Mouse (Mus musculus): ENCODE results near the gene Fam173b. TPM values are rescaled to one million over a fixed set of nuclear protein-coding genes. Genes with fewer than 3 reads are reported as not detected.

Fam173b gene
- polyA plus RNA-seq, 1 experiment: 37.8 TPM

DNA sequence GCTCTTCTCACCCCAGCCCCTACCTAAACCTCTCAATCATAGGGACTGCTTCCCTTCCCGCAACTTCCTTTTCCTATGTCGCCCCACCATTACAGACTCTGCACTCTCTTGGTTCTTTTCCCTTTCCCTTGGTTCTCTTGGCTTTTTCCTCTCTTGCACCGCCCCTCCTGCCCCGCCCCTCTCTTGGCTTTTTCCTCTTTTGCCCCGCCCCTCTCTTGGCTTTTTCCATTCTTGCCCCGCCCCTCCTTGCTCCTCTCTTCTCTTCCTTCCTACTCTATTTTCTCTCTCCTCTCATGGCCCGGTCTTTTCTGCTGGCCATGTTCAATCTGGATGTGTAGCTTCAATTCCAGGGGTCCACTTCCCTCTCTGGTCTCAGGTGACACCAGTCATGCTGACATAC is 34.2 kb upstream of the Fam173b start:
- no peak overlapping the region for H3K4me3 ChIP-seq
- TF ChIP-seq TCF3 (IDR thresholded peaks at IDR 0.05; ENCODE audit: insufficient read length, low read depth): no peak
- no peak for TF ChIP-seq MAX (IDR thresholded peaks at IDR 0.05; ENCODE audit: low read depth)
- TF ChIP-seq POLR2AphosphoS2 (IDR thresholded peaks at IDR 0.05; ENCODE audit: insufficient read length, low read depth): no peak
- TF ChIP-seq TCF12 (IDR thresholded peaks at IDR 0.05; ENCODE audit: insufficient read depth, poor library complexity, severe bottlenecking): no peak
- TF ChIP-seq REST (IDR thresholded peaks at IDR 0.05; ENCODE audit: insufficient read depth, insufficient read length): no peak
- TF ChIP-seq USF1 (IDR thresholded peaks at IDR 0.05; ENCODE audit: low read depth): no peak
- no peak for TF ChIP-seq POLR2A (IDR thresholded peaks at IDR 0.05; ENCODE audit: insufficient read length, low read depth)
- no peak for TF ChIP-seq CEBPB (IDR thresholded peaks at IDR 0.05; ENCODE audit: insufficient read depth, poor library complexity, severe bottlenecking)
- no peak for TF ChIP-seq MYOD1 (IDR thresholded peaks at IDR 0.05; ENCODE audit: control insufficient read depth in 1 of 3, insufficient read length in 2 of 3, low read depth in 2 of 3)
- TF ChIP-seq E2F4 (IDR thresholded peaks at IDR 0.05; ENCODE audit: insufficient read depth): no peak
- TF ChIP-seq MYOG (IDR thresholded peaks at IDR 0.05; ENCODE audit: control insufficient read depth in 1 of 3, insufficient read depth in 1 of 3, insufficient read length in 2 of 3, low read depth in 2 of 3): no peak
- no peak for TF ChIP-seq SRF (IDR thresholded peaks at IDR 0.05; ENCODE audit: control insufficient read depth, insufficient read length, low read depth)
- peak overlapping the region; percentile 91 for H3K4me2 ChIP-seq (ENCODE audit: low read depth)
- H3K27me3 ChIP-seq (ENCODE audit: control insufficient read depth, insufficient read depth, insufficient read length): no peaks in the 10 kb centered on the region
- H3ac ChIP-seq (ENCODE audit: control insufficient read depth, insufficient read length): no peak overlapping the region
- H3K79me2 ChIP-seq (ENCODE audit: control insufficient read depth, insufficient read depth): no peaks in the 10 kb centered on the region
- no peaks in the 10 kb centered on the region for H3K36me3 ChIP-seq (ENCODE audit: control insufficient read depth, insufficient read depth)

DNA sequence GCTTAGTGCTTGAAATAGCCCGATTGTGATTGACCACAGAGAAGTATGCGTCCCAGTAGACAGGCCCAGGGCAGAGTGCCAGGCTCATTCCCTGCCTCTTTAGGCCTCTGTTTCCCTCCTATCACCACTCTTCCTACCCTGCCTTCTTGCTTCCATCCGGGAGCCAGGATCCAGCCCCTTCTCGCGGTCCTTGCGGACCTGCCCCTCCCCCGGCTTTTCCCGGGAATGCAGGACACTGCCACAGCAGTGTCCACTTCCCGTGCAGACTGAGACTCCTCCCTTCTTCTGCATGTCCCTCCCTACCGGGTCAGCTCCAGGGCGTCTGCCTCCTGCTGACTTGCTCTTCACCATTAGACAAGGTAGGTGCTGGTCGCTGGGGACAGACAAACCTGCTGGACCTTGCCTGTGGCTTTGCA is 33.1 kb upstream of the Fam173b start:
- H3K4me3 ChIP-seq: peak overlapping the region; percentile 16
- H3K79me2 ChIP-seq (ENCODE audit: control insufficient read depth, insufficient read depth): no peaks in the 10 kb centered on the region
- peak overlapping the region; percentile 91 for H3K4me2 ChIP-seq (ENCODE audit: low read depth)
- no peaks in the 10 kb centered on the region for H3K27me3 ChIP-seq (ENCODE audit: control insufficient read depth, insufficient read depth, insufficient read length)
- H3ac ChIP-seq (ENCODE audit: control insufficient read depth, insufficient read length): no peak overlapping the region
- TF ChIP-seq TCF3 (IDR thresholded peaks at IDR 0.05; ENCODE audit: insufficient read length, low read depth) (no peak), MYOG (IDR thresholded peaks at IDR 0.05; ENCODE audit: control insufficient read depth in 1 of 3, insufficient read depth in 1 of 3, insufficient read length in 2 of 3, low read depth in 2 of 3) (no peak), POLR2A (IDR thresholded peaks at IDR 0.05; ENCODE audit: insufficient read length, low read depth) (peak; percentile 44), MAX (IDR thresholded peaks at IDR 0.05; ENCODE audit: low read depth) (no peak), MYOD1 (IDR thresholded peaks at IDR 0.05; ENCODE audit: control insufficient read depth in 1 of 3, insufficient read length in 2 of 3, low read depth in 2 of 3) (no peak), REST (IDR thresholded peaks at IDR 0.05; ENCODE audit: insufficient read depth, insufficient read length) (no peak)
- no peaks in the 10 kb centered on the region for H3K36me3 ChIP-seq (ENCODE audit: control insufficient read depth, insufficient read depth)

DNA sequence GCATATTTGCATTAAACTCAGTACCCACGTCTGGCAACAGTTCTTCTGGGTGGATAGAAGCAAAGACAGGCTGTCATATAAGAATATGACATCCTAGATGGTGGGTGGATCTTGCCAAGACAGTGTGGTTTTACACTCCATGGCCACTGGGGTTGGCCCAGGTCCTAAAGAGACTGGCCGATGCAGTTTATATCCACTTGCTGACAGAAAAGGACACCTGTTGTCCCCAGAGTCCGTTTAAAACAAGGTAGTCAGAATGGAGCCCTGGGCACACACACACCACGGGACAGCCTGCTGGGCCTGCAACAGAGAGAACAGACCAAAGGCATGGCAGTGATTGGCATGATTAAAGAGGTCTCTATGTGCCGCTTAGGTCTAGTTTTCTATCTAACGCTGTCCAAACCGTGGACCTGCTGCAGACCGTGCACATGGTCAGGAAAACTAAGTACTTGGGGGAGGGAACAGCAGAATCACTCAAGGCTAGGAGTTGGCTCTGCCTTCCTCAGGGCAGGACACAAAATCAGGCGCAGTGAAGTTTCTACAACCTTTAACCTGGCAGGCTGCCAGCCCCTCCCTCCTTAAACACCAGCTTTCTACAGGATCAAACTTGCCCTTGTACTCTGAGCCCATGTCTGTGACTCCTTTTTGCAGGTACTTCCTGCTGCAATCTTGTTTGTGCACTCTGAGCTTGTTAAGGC is 32.2 kb upstream of the Fam173b start:
- Histone ChIP-seq H3K36me3 (ENCODE audit: control insufficient read depth, insufficient read depth) (no peaks in the 10 kb centered on the region), H3K4me3 (peak overlapping the region; percentile 16), H3ac (ENCODE audit: control insufficient read depth, insufficient read length) (no peak overlapping the region), H3K27me3 (ENCODE audit: control insufficient read depth, insufficient read depth, insufficient read length) (no peaks in the 10 kb centered on the region), H3K79me2 (ENCODE audit: control insufficient read depth, insufficient read depth) (no peaks in the 10 kb centered on the region), H3K4me2 (ENCODE audit: low read depth) (peak overlapping the region; percentile 91)
- no peak for TF ChIP-seq TCF3 (IDR thresholded peaks at IDR 0.05; ENCODE audit: insufficient read length, low read depth)
- no peak for TF ChIP-seq POLR2AphosphoS2 (IDR thresholded peaks at IDR 0.05; ENCODE audit: insufficient read length, low read depth)
- TF ChIP-seq USF1 (IDR thresholded peaks at IDR 0.05; ENCODE audit: low read depth): no peak
- peak; percentile 9 for TF ChIP-seq SRF (IDR thresholded peaks at IDR 0.05; ENCODE audit: control insufficient read depth, insufficient read length, low read depth)
- no peak for TF ChIP-seq POLR2A (IDR thresholded peaks at IDR 0.05; ENCODE audit: insufficient read length, low read depth)
- no peak for TF ChIP-seq REST (IDR thresholded peaks at IDR 0.05; ENCODE audit: insufficient read depth, insufficient read length)
- TF ChIP-seq MYOD1 (IDR thresholded peaks at IDR 0.05; ENCODE audit: control insufficient read depth in 1 of 3, insufficient read length in 2 of 3, low read depth in 2 of 3): peak; percentile 89 to 98 (median 95)
- TF ChIP-seq TCF12 (IDR thresholded peaks at IDR 0.05; ENCODE audit: insufficient read depth, poor library complexity, severe bottlenecking): peak; percentile 59
- no peak for TF ChIP-seq E2F4 (IDR thresholded peaks at IDR 0.05; ENCODE audit: insufficient read depth)
- peak; percentile 65 to 89 (median 83) for TF ChIP-seq MYOG (IDR thresholded peaks at IDR 0.05; ENCODE audit: control insufficient read depth in 1 of 3, insufficient read depth in 1 of 3, insufficient read length in 2 of 3, low read depth in 2 of 3)
- no peak for TF ChIP-seq CEBPB (IDR thresholded peaks at IDR 0.05; ENCODE audit: insufficient read depth, poor library complexity, severe bottlenecking)
- no peak for TF ChIP-seq MAX (IDR thresholded peaks at IDR 0.05; ENCODE audit: low read depth)

DNA sequence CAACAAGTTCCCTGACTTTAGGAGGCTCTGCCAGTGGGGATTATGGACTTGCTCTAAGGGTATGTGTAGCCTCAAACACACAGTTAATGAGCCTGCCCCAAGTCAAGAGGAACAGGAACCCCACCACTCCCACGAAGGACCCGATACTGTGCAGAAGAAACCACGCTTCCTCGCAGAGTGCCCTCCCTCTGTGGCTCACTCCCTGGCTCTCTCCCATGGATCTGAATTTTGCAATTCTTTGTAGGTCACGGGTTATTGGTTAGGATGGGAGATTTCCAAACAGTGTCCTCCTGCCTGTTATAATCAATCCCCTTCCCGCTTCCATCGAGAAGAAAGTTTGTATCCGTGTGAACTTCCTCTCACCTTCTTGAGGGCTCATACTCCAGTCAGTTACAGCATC is 30.7 kb upstream of the Fam173b start:
- no peak for TF ChIP-seq TCF3 (IDR thresholded peaks at IDR 0.05; ENCODE audit: insufficient read length, low read depth)
- TF ChIP-seq MYOG (IDR thresholded peaks at IDR 0.05; ENCODE audit: control insufficient read depth in 1 of 3, insufficient read depth in 1 of 3, insufficient read length in 2 of 3, low read depth in 2 of 3): no peak
- no peak for TF ChIP-seq TCF12 (IDR thresholded peaks at IDR 0.05; ENCODE audit: insufficient read depth, poor library complexity, severe bottlenecking)
- TF ChIP-seq USF1 (IDR thresholded peaks at IDR 0.05; ENCODE audit: low read depth): no peak
- TF ChIP-seq MYOD1 (IDR thresholded peaks at IDR 0.05; ENCODE audit: control insufficient read depth in 1 of 3, insufficient read length in 2 of 3, low read depth in 2 of 3): no peak
- no peak for TF ChIP-seq SRF (IDR thresholded peaks at IDR 0.05; ENCODE audit: control insufficient read depth, insufficient read length, low read depth)
- TF ChIP-seq MAX (IDR thresholded peaks at IDR 0.05; ENCODE audit: low read depth): no peak
- TF ChIP-seq E2F4 (IDR thresholded peaks at IDR 0.05; ENCODE audit: insufficient read depth): no peak
- no peak for TF ChIP-seq REST (IDR thresholded peaks at IDR 0.05; ENCODE audit: insufficient read depth, insufficient read length)
- no peak for TF ChIP-seq POLR2AphosphoS2 (IDR thresholded peaks at IDR 0.05; ENCODE audit: insufficient read length, low read depth)
- TF ChIP-seq CEBPB (IDR thresholded peaks at IDR 0.05; ENCODE audit: insufficient read depth, poor library complexity, severe bottlenecking): no peak
- no peak for TF ChIP-seq POLR2A (IDR thresholded peaks at IDR 0.05; ENCODE audit: insufficient read length, low read depth)
- Histone ChIP-seq H3K27me3 (ENCODE audit: control insufficient read depth, insufficient read depth, insufficient read length) (no peaks in the 10 kb centered on the region), H3ac (ENCODE audit: control insufficient read depth, insufficient read length) (no peak overlapping the region), H3K79me2 (ENCODE audit: control insufficient read depth, insufficient read depth) (no peaks in the 10 kb centered on the region), H3K4me2 (ENCODE audit: low read depth) (no peak overlapping the region), H3K36me3 (ENCODE audit: control insufficient read depth, insufficient read depth) (no peaks in the 10 kb centered on the region), H3K4me3 (no peak overlapping the region)
